Mouse (Mus musculus) heart, postnatal 0 days (tissue): ENCODE measurements at regions not wholly inside any gene's neighbourhood (a gene's known extent, or its start where the extent isn't known, plus 50 kb on each side); places are given as distances from the start of the nearest gene placed in this dataset.

ENCODE experiments used
- ATAC-seq: fragments of 200-750 bp; cut with Nextera tagmentation; 2 replicates; pipeline ENCODE4 v1.8.0; 2017; ENCODE audit warnings: low read depth, moderate number of reproducible peaks, moderate library complexity; ENCODE audit not compliant: insufficient read depth
- DNase-seq: peaks from one replicate; pipeline ENCODE4 v3.0.0-alpha.2; 2016; ENCODE audit warnings: low spot score
- H3K27ac ChIP-seq: fragments of 300-500 bp; sonication (generic); 2 replicates; pipeline ENCODE4 v1.5.1; 2014; ENCODE audit warnings: low read depth, mild to moderate bottlenecking
- H3K27me3 ChIP-seq: fragments of 300-500 bp; sonication (generic); 2 replicates; pipeline ENCODE4 v1.6.1; 2014; ENCODE audit warnings: low read length, mixed read lengths; ENCODE audit not compliant: control insufficient read depth, insufficient read depth
- H3K36me3 ChIP-seq: fragments of 300-500 bp; sonication (generic); replicated peaks from 2 replicates; pipeline ENCODE4 v1.6.1; 2014; ENCODE audit warnings: low read length, mixed read lengths; ENCODE audit not compliant: control insufficient read depth, insufficient read depth
- H3K4me1 ChIP-seq: fragments of 300-500 bp; sonication (generic); 2 replicates; pipeline ENCODE4 v1.6.1; 2014; ENCODE audit warnings: antibody characterized with exemption; ENCODE audit not compliant: control insufficient read depth, insufficient read depth
- H3K4me2 ChIP-seq: fragments of 300-500 bp; sonication (generic); 2 replicates; pipeline ENCODE4 v1.6.1; 2014; ENCODE audit warnings: low read depth, mild to moderate bottlenecking, low read length, moderate library complexity
- H3K4me3 ChIP-seq: fragments of 300-500 bp; sonication (generic); 2 replicates; pipeline ENCODE4 v1.5.1; 2014; ENCODE audit warnings: low read depth, low read length
- H3K9ac ChIP-seq: fragments of 300-500 bp; sonication (generic); replicated peaks from 2 replicates; pipeline ENCODE4 v1.6.1; 2014; ENCODE audit warnings: low read depth, low read length, mixed read lengths
- H3K9me3 ChIP-seq: fragments of 300-500 bp; sonication (generic); replicated peaks from 2 replicates; pipeline ENCODE4 v1.6.1; 2016; ENCODE audit warnings: low read length; ENCODE audit not compliant: control insufficient read depth
- CTCF ChIP-seq: IDR thresholded peaks from 2 replicates; pipeline ENCODE4 v1.5.1; 2016; ENCODE audit warnings: antibody characterized with exemption, control low read depth, low read depth
- EP300 ChIP-seq: IDR thresholded peaks from 2 replicates; pipeline ENCODE4 v1.6.1; 2016; ENCODE audit warnings: antibody characterized with exemption, low read depth
- WGBS: fragments of 180-500 bp; shearing (Covaris S2); extraction: QIAGEN DNeasy Blood & Tissue Kit; methylation state at CpG from one replicate; pipeline ENCODE4 v1.1.7; 2014; 5-methylcytosine and 5-hydroxymethylcytosine counted together

DNA sequence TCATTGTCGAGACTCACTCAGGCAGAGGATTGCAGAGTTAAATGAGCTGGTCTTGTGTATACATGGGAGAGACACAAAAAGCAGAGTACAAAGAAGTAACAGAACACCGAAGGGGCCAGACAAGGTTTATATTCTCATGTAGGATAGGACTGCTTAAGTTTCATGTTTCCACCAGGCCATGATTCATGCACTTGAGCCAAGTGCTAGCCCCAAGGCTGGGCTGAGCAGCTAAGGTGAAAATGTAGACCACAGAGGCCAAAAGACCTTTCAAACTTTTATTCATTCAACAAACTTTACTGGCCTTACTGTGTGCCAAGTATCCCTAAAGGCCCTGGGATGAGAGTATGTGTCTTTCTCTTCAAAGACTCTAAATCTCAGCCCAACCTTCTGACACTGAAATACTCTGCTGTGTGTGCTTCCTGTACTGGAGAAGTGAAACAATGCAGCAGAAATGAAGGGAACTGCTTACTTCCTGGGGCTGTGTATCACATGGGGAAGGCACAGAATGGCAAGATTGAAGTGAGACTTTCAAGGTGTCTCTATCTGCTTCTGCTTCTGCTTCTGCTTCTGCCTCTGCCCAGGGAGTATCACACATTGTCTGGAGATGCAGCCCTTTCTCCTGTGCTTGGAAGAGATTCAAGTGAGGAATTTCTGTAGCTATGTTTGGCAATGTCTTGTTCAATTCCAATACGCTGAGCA, 79.3 kb upstream of the Arhgap5 start:
- H3K9me3 ChIP-seq, result no peaks in the 10 kb centered on the region
- TF ChIP-seq CTCF (no peak), EP300 (no peak)
- no peaks in the 10 kb centered on the region for H3K4me1 ChIP-seq
- ATAC-seq (no peak), DNase-seq (no peak)
- H3K4me3 ChIP-seq, result no peak overlapping the region
- H3K36me3 ChIP-seq, result no peaks in the 10 kb centered on the region
- H3K27ac ChIP-seq, result no peak overlapping the region
- 80% methylated on average over 3 of the region's 3 CpGs for WGBS
- H3K27me3 ChIP-seq, result no peaks in the 10 kb centered on the region
- H3K4me2 ChIP-seq, result no peak overlapping the region
- H3K9ac ChIP-seq, result no peak overlapping the region

DNA sequence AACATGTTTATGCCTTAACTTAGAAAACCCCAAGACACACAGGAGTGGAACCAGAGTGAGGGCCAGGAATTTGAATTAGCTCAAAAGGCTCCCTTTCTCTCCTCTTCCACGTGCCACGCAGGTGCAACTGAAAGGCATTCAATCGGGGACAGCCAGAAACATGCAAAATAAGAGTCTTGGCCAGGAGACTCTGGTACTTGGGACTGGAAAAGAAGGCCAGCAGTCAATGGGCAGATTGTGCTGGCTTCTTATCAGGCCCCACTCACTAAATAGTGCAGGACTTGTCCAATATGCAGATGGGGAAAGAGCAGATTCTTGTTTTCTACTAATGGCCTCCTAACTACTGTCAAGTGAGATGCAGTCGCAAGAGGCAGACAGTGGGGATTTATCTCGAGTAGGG, 73.8 kb upstream of the Arhgap5 start:
- Histone ChIP-seq H3K27me3 (no peaks in the 10 kb centered on the region), H3K9ac (no peak overlapping the region), H3K27ac (no peak overlapping the region), H3K4me3 (no peak overlapping the region), H3K4me2 (no peak overlapping the region), H3K4me1 (no peaks in the 10 kb centered on the region; the same call in 1 of the 2 replicates), H3K36me3 (no peaks in the 10 kb centered on the region), H3K9me3 (no peaks in the 10 kb centered on the region)
- 61% methylated on average over 5 of the region's 5 CpGs for WGBS
- TF ChIP-seq CTCF, result no peak
- no peak for DNase-seq
- ATAC-seq, result no peak

- ATAC-seq, result no peak
- no peaks in the 10 kb centered on the region for H3K27me3 ChIP-seq
- 73% methylated on average over 3 of the region's 3 CpGs for WGBS
Measured at GRCm38 (mm10) chr12:52431933-52432332, 71.8 kb upstream of the Arhgap5 start.

DNA sequence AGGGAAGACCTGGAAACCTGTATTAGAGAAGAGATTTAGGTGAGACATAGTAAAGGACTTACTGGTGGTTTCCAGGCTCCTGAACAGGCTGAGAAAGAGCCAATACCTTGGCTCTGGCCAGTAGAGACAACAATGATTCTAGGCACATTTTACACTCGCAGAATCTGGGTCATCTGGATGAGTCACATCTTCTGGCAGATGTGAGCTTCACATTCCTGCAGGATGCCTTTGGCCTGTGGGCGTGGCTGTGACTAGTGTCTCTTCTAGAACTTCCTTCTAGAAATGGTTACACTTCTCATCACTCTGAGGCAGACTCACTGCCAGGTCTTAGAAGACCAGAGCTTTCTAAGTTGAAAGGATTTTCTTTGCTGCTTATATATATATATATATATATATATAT, 69.8 kb upstream of the Arhgap5 start:
- Histone ChIP-seq H3K27me3 (no peaks in the 10 kb centered on the region), H3K9me3 (no peaks in the 10 kb centered on the region), H3K36me3 (no peaks in the 10 kb centered on the region), H3K4me3 (no peak overlapping the region), H3K4me1 (no peaks in the 10 kb centered on the region; the same call in none of the 2 replicates), H3K27ac (no peak overlapping the region), H3K9ac (no peak overlapping the region), H3K4me2 (no peak overlapping the region)
- no peak for DNase-seq
- ATAC-seq, result no peak
- WGBS, result 62% methylated on average over 2 of the region's 2 CpGs
- TF ChIP-seq EP300 (no peak), CTCF (no peak)

More at GRCm38 (mm10) chr12:52431933-52432332, 71.8 kb upstream of the Arhgap5 start:
- Histone ChIP-seq H3K4me2 (no peak overlapping the region), H3K4me3 (no peak overlapping the region), H3K9me3 (no peaks in the 10 kb centered on the region), H3K9ac (no peak overlapping the region), H3K4me1 (no peaks in the 10 kb centered on the region; the same call in 1 of the 2 replicates), H3K27ac (no peak overlapping the region), H3K36me3 (no peaks in the 10 kb centered on the region)
- no peak for TF ChIP-seq CTCF
- no peak for TF ChIP-seq EP300
- no peak for DNase-seq

- H3K36me3 ChIP-seq, result no peaks in the 10 kb centered on the region
- no peaks in the 10 kb centered on the region for H3K9me3 ChIP-seq
- no peaks in the 10 kb centered on the region; the same call in none of the 2 replicates for H3K4me1 ChIP-seq
- H3K27me3 ChIP-seq, result no peaks in the 10 kb centered on the region
- no peak overlapping the region for H3K4me2 ChIP-seq
- DNase-seq (no peak), ATAC-seq (no peak)
- no peak overlapping the region for H3K4me3 ChIP-seq
- TF ChIP-seq CTCF (no peak), EP300 (no peak)
- H3K9ac ChIP-seq, result no peak overlapping the region
- 88% methylated on average over 5 of the region's 5 CpGs for WGBS
- H3K27ac ChIP-seq, result no peak overlapping the region
Measured at GRCm38 (mm10) chr12:52435321-52435720, 68.5 kb upstream of the Arhgap5 start.

GRCm38 (mm10) chr12:52435795-52436211, 68.0 kb upstream of the Arhgap5 start:
- Histone ChIP-seq H3K4me2 (no peak overlapping the region), H3K9me3 (no peaks in the 10 kb centered on the region), H3K27me3 (no peaks in the 10 kb centered on the region), H3K27ac (no peak overlapping the region), H3K4me1 (no peaks in the 10 kb centered on the region; the same call in none of the 2 replicates), H3K9ac (no peak overlapping the region), H3K36me3 (no peaks in the 10 kb centered on the region), H3K4me3 (no peak overlapping the region)
- ATAC-seq (no peak), DNase-seq (no peak)
- TF ChIP-seq EP300 (no peak), CTCF (no peak)
- 87% methylated on average over 16 of the region's 16 CpGs for WGBS
